Mouse (Mus musculus): Measurements from ENCODE around the gene Fgf22.

DNA sequence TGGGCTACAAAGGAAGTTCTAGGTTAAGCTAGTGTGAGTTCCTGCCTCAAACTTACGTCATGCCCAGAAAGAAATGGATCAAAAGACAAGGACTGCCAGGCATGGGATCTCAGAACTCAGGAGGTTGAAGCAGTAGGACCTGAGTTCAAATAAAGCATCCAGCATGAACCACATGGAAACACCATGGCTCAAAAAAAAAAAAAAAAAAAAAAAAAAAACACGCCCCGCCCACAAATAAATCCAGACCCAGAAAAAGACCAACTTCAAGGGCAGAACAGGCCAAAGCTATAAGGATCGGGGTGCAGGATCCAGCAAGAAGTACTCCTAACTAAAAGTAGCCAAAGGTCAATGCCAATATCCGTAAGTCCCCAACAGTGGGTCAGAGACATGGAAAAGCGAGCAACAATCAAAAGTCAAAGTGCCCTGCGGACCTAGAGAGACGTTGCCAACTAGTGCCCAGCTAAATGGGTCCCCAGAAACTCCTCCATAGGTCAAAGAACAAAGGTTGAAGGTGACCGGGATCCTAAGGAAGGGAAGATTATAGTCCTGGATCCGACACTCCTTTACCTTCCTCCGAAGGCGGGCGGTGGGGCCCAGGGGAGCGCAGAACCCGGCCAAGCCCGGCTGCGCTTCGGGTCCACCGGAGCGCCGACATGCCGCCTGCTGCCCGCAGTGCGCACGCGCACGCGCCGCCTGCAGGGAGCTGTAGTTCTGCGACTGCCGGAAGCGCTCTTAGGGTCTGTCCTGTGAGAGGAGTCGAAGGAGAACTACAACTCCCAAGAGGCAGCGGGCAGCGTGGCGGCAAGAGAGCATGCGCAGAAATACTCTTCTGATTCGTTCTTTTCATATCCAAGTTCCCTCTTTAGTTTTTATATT lies 8.7 kb upstream of the Fgf22 start, which contains the start of gene Polrmt:
- TF ChIP-seq CTCF (IDR thresholded peaks at IDR 0.05; ENCODE audit: extremely low read depth, insufficient read length, insufficient replicate concordance, low read depth, low read length) (0 out of 2 replicates have a peak, but pooled peaks have one; percentile 32), POLR2A (IDR thresholded peaks at IDR 0.05; ENCODE audit: low read depth, low read length) (peak; percentile 54; the same call in 1 of the 2 replicates)

Measured in small intestine, adult 2 months (tissue).